Mouse (Mus musculus): Measurements from ENCODE around the gene Lrit2. TPM values are rescaled to one million over a fixed set of nuclear protein-coding genes. Genes with fewer than 3 reads are reported as not detected.

The Lrit2 gene
- total RNA-seq (2014; fragmentation: Nextera tagmentation): not detected in 2 replicates
- total RNA-seq (2017): 0.11 TPM in 1 of 2 replicates, not detected in the other
- not detected in 2 replicates for polyA plus RNA-seq (2012)

GRCm38 (mm10) chr14:37067629-37068028 is at the start of gene Lrit2:
Gene Lrit2 (plus strand): TSS chr14:37067929.
- no peak within 1 kb of the TSS for H3K4me3 ChIP-seq (ENCODE audit: low read depth, low read length)
- TF ChIP-seq TAL1 (conservative IDR thresholded peaks at IDR 0.05; ENCODE audit: low read depth, low read length) (no peak), CTCF (IDR thresholded peaks at IDR 0.05; ENCODE audit: low read depth, low read length) (no peak), POLR2AphosphoS5 (IDR thresholded peaks at IDR 0.05; ENCODE audit: insufficient replicate concordance, low read depth, low read length) (no peak), GATA2 (IDR thresholded peaks at IDR 0.05; ENCODE audit: borderline replicate concordance, low read depth, low read length) (no peak), GATA1 (IDR thresholded peaks at IDR 0.05; ENCODE audit: borderline replicate concordance, low read length) (no peak)
- H3K36me3 ChIP-seq (replicated peaks): no peaks in the 10 kb centered on the region
- ATAC-seq (ENCODE audit: extremely low read depth, insufficient number of reproducible peaks, low FRiP score, poor library complexity, severe bottlenecking): no peak
- H3K9me3 ChIP-seq (replicated peaks): no peaks in the 10 kb centered on the region
- no peaks in the 10 kb centered on the region for H3K4me1 ChIP-seq (ENCODE audit: insufficient read depth, low read depth, low read length)
- no peaks in the 10 kb centered on the region for H3K27me3 ChIP-seq (ENCODE audit: insufficient read depth, low read length)
- DNase-seq (ENCODE audit: low spot score): no peak

- ATAC-seq (ENCODE audit: extremely low read depth, insufficient number of reproducible peaks, low FRiP score, poor library complexity, severe bottlenecking): no peak
- no peaks in the 10 kb centered on the region for H3K27me3 ChIP-seq (ENCODE audit: insufficient read depth, low read length)
- no peaks in the 10 kb centered on the region for H3K4me1 ChIP-seq (ENCODE audit: insufficient read depth, low read depth, low read length)
Measured at GRCm38 (mm10) chr14:37027248-37027933, 40.3 kb upstream of the Lrit2 start.

GRCm38 (mm10) chr14:37027951-37028350 is 39.8 kb upstream of the Lrit2 start:
- Histone ChIP-seq H3K4me1 (ENCODE audit: insufficient read depth, low read depth, low read length) (no peaks in the 10 kb centered on the region), H3K4me3 (ENCODE audit: low read depth, low read length) (no peak overlapping the region), H3K27me3 (ENCODE audit: insufficient read depth, low read length) (no peaks in the 10 kb centered on the region), H3K36me3 (replicated peaks) (no peaks in the 10 kb centered on the region), H3K9me3 (replicated peaks) (no peaks in the 10 kb centered on the region)
- TF ChIP-seq POLR2AphosphoS5 (IDR thresholded peaks at IDR 0.05; ENCODE audit: insufficient replicate concordance, low read depth, low read length) (no peak), CTCF (IDR thresholded peaks at IDR 0.05; ENCODE audit: low read depth, low read length) (no peak), GATA1 (IDR thresholded peaks at IDR 0.05; ENCODE audit: borderline replicate concordance, low read length) (no peak), GATA2 (IDR thresholded peaks at IDR 0.05; ENCODE audit: borderline replicate concordance, low read depth, low read length) (no peak), TAL1 (conservative IDR thresholded peaks at IDR 0.05; ENCODE audit: low read depth, low read length) (no peak)
- no peak for DNase-seq (ENCODE audit: low spot score)
- no peak for ATAC-seq (ENCODE audit: extremely low read depth, insufficient number of reproducible peaks, low FRiP score, poor library complexity, severe bottlenecking)

More at GRCm38 (mm10) chr14:37027248-37027933, 40.3 kb upstream of the Lrit2 start:
- H3K9me3 ChIP-seq (replicated peaks): no peaks in the 10 kb centered on the region
- no peak for DNase-seq (ENCODE audit: low spot score)
- no peak overlapping the region for H3K4me3 ChIP-seq (ENCODE audit: low read depth, low read length)
- TF ChIP-seq GATA1 (IDR thresholded peaks at IDR 0.05; ENCODE audit: borderline replicate concordance, low read length) (no peak), CTCF (IDR thresholded peaks at IDR 0.05; ENCODE audit: low read depth, low read length) (no peak), GATA2 (IDR thresholded peaks at IDR 0.05; ENCODE audit: borderline replicate concordance, low read depth, low read length) (no peak), POLR2AphosphoS5 (IDR thresholded peaks at IDR 0.05; ENCODE audit: insufficient replicate concordance, low read depth, low read length) (no peak), TAL1 (conservative IDR thresholded peaks at IDR 0.05; ENCODE audit: low read depth, low read length) (no peak)
- H3K36me3 ChIP-seq (replicated peaks): no peaks in the 10 kb centered on the region

- Histone ChIP-seq H3K4me1 (ENCODE audit: insufficient read depth, low read depth, low read length) (no peaks in the 10 kb centered on the region), H3K4me3 (ENCODE audit: low read depth, low read length) (no peak overlapping the region), H3K36me3 (replicated peaks) (no peaks in the 10 kb centered on the region), H3K27me3 (ENCODE audit: insufficient read depth, low read length) (no peaks in the 10 kb centered on the region), H3K9me3 (replicated peaks) (no peaks in the 10 kb centered on the region)
- DNase-seq (ENCODE audit: low spot score) (no peak), ATAC-seq (ENCODE audit: extremely low read depth, insufficient number of reproducible peaks, low FRiP score, poor library complexity, severe bottlenecking) (no peak)
- no peak for TF ChIP-seq POLR2AphosphoS5 (IDR thresholded peaks at IDR 0.05; ENCODE audit: insufficient replicate concordance, low read depth, low read length)
Measured at GRCm38 (mm10) chr14:37028555-37028954, 39.2 kb upstream of the Lrit2 start.

- H3K4me1 ChIP-seq (ENCODE audit: insufficient read depth, low read depth, low read length): no peaks in the 10 kb centered on the region
- no peak for ATAC-seq (ENCODE audit: extremely low read depth, insufficient number of reproducible peaks, low FRiP score, poor library complexity, severe bottlenecking)
- H3K9me3 ChIP-seq (replicated peaks): no peaks in the 10 kb centered on the region
- H3K27me3 ChIP-seq (ENCODE audit: insufficient read depth, low read length): no peaks in the 10 kb centered on the region
- H3K4me3 ChIP-seq (ENCODE audit: low read depth, low read length): no peak overlapping the region
- DNase-seq (ENCODE audit: low spot score): no peak
- TF ChIP-seq TAL1 (conservative IDR thresholded peaks at IDR 0.05; ENCODE audit: low read depth, low read length) (no peak), CTCF (IDR thresholded peaks at IDR 0.05; ENCODE audit: low read depth, low read length) (no peak; the same call in 1 of the 2 replicates), GATA2 (IDR thresholded peaks at IDR 0.05; ENCODE audit: borderline replicate concordance, low read depth, low read length) (no peak), GATA1 (IDR thresholded peaks at IDR 0.05; ENCODE audit: borderline replicate concordance, low read length) (no peak)
- H3K36me3 ChIP-seq (replicated peaks): no peaks in the 10 kb centered on the region
Measured at GRCm38 (mm10) chr14:37032481-37033104, 35.1 kb upstream of the Lrit2 start.

GRCm38 (mm10) chr14:37033241-37033640 is 34.5 kb upstream of the Lrit2 start:
- Histone ChIP-seq H3K9me3 (replicated peaks) (no peaks in the 10 kb centered on the region), H3K4me1 (ENCODE audit: insufficient read depth, low read depth, low read length) (no peaks in the 10 kb centered on the region), H3K36me3 (replicated peaks) (no peaks in the 10 kb centered on the region), H3K27me3 (ENCODE audit: insufficient read depth, low read length) (no peaks in the 10 kb centered on the region), H3K4me3 (ENCODE audit: low read depth, low read length) (no peak overlapping the region)
- TF ChIP-seq CTCF (IDR thresholded peaks at IDR 0.05; ENCODE audit: low read depth, low read length) (peak; percentile 84), TAL1 (conservative IDR thresholded peaks at IDR 0.05; ENCODE audit: low read depth, low read length) (no peak)
- peak; percentile 63; the same call in 1 of the 2 replicates for ATAC-seq (ENCODE audit: extremely low read depth, insufficient number of reproducible peaks, low FRiP score, poor library complexity, severe bottlenecking)
- DNase-seq (ENCODE audit: low spot score): peak; percentile 10

Measured in G1E (cell line).